Mouse (Mus musculus) hindbrain, embryonic 10.5 days (tissue): ENCODE measurements around the gene Col18a1. TPM values are rescaled to one million over a fixed set of nuclear protein-coding genes. Genes with fewer than 3 reads are reported as not detected.

ENCODE experiments used
- DNase-seq: peaks from one replicate; pipeline ENCODE4 v3.0.0-alpha.2; 2017; ENCODE audit warnings: low spot score
- H3K27ac ChIP-seq: fragments of 300-500 bp; sonication (generic); 2 replicates; pipeline ENCODE4 v1.5.1; 2016; ENCODE audit warnings: mild to moderate bottlenecking, moderate library complexity
- H3K27me3 ChIP-seq: fragments of 300-500 bp; sonication (generic); 2 replicates; pipeline ENCODE4 v1.6.1; 2016; ENCODE audit warnings: mild to moderate bottlenecking; ENCODE audit not compliant: poor library complexity, insufficient read depth, severe bottlenecking
- H3K36me3 ChIP-seq: fragments of 300-500 bp; sonication (generic); 2 replicates; pipeline ENCODE4 v1.6.1; 2016; ENCODE audit warnings: mild to moderate bottlenecking, moderate library complexity
- H3K4me1 ChIP-seq: fragments of 300-500 bp; sonication (generic); replicated peaks from 2 replicates; pipeline ENCODE4 v1.6.1; 2016; ENCODE audit warnings: mild to moderate bottlenecking
- H3K4me3 ChIP-seq: fragments of 300-500 bp; sonication (generic); 2 replicates; pipeline ENCODE4 v1.5.1; 2016; ENCODE audit warnings: mild to moderate bottlenecking, moderate library complexity
- H3K9me3 ChIP-seq: fragments of 300-500 bp; sonication (generic); 2 replicates; pipeline ENCODE4 v1.6.1; 2016; ENCODE audit warnings: mild to moderate bottlenecking, moderate library complexity
- WGBS: fragments of 180-500 bp; shearing (Covaris S2); methylation state at CpG from one replicate; pipeline ENCODE4 v1.1.7; 2016; 5-methylcytosine and 5-hydroxymethylcytosine counted together
- polyA plus RNA-seq: library from polyadenylated mRNA; unstranded; fragments of >200 nt; fragmentation: Nextera tagmentation; extraction: Ambion mirVana; gene quantifications from 2 replicates; pipeline ENCODE4 v1.2.1, GENCODE M21; 2016

Col18a1 gene
- polyA plus RNA-seq, 1 experiment from 2014 or later = 147 TPM

GRCm38 (mm10) chr10:77170400-77170799, 4.1 kb upstream of the Col18a1 start:
- Histone ChIP-seq H3K4me1 (peaks cover 28% of the 10 kb centered on the region), H3K9me3 (no peaks in the 10 kb centered on the region), H3K36me3 (no peaks in the 10 kb centered on the region), H3K27ac (no peak overlapping the region), H3K27me3 (peaks cover 18% of the 10 kb centered on the region), H3K4me3 (no peak overlapping the region)
- 89% methylated on average over 6 of the region's 6 CpGs for WGBS
- DNase-seq = no peak

- WGBS = under 1% methylated on average over 40 of the region's 40 CpGs
- peaks cover 68% of the 10 kb centered on the region for H3K4me1 ChIP-seq
- H3K36me3 ChIP-seq = no peaks in the 10 kb centered on the region
- H3K27ac ChIP-seq = peak overlapping the region; percentile 96
- DNase-seq = peak; percentile 88
- H3K9me3 ChIP-seq = no peaks in the 10 kb centered on the region
- H3K27me3 ChIP-seq = peaks cover 18% of the 10 kb centered on the region
- H3K4me3 ChIP-seq = peak overlapping the region; percentile 78
Observed at GRCm38 (mm10) chr10:77165318-77165945, 916 bp downstream of the Col18a1 start.

- Histone ChIP-seq H3K36me3 (peaks cover 3% of the 10 kb centered on the region; the same call in 1 of the 2 replicates), H3K27ac (peak overlapping the region; percentile 96), H3K9me3 (no peaks in the 10 kb centered on the region), H3K4me1 (peaks cover 77% of the 10 kb centered on the region), H3K4me3 (peak overlapping the region; percentile 78), H3K27me3 (peaks cover 18% of the 10 kb centered on the region)
- peak; percentile 74 for DNase-seq
- under 1% methylated on average over 9 of the region's 9 CpGs for WGBS
Observed at GRCm38 (mm10) chr10:77164437-77165052, 1.8 kb downstream of the Col18a1 start.

GRCm38 (mm10) chr10:77164041-77164436, 2.3 kb downstream of the Col18a1 start:
- peaks cover 82% of the 10 kb centered on the region for H3K4me1 ChIP-seq
- peaks cover 18% of the 10 kb centered on the region for H3K27me3 ChIP-seq
- no peak for DNase-seq
- no peaks in the 10 kb centered on the region for H3K9me3 ChIP-seq
- peak overlapping the region; percentile 96 for H3K27ac ChIP-seq
- peak overlapping the region; percentile 78 for H3K4me3 ChIP-seq
- 17% methylated on average over 5 of the region's 5 CpGs for WGBS
- peaks cover 3% of the 10 kb centered on the region; the same call in 1 of the 2 replicates for H3K36me3 ChIP-seq

- peak overlapping the region; percentile 78 for H3K4me3 ChIP-seq
- peak overlapping the region; percentile 96 for H3K27ac ChIP-seq
- H3K4me1 ChIP-seq = peaks cover 87% of the 10 kb centered on the region
Observed at GRCm38 (mm10) chr10:77163392-77163977, 2.9 kb downstream of the Col18a1 start.

GRCm38 (mm10) chr10:77159573-77159972, 6.8 kb downstream of the Col18a1 start:
- Histone ChIP-seq H3K4me1 (peaks cover 90% of the 10 kb centered on the region), H3K27me3 (no peaks in the 10 kb centered on the region), H3K27ac (0 out of 2 replicates have a peak overlapping the region, but pooled peaks have one; percentile 56), H3K4me3 (no peak overlapping the region), H3K9me3 (no peaks in the 10 kb centered on the region), H3K36me3 (peaks cover 3% of the 10 kb centered on the region; the same call in 1 of the 2 replicates)
- 75% methylated on average over 8 of the region's 8 CpGs for WGBS
- no peak for DNase-seq

More at GRCm38 (mm10) chr10:77163392-77163977, 2.9 kb downstream of the Col18a1 start:
- no peaks in the 10 kb centered on the region for H3K9me3 ChIP-seq
- peaks cover 18% of the 10 kb centered on the region for H3K27me3 ChIP-seq
- DNase-seq = no peak
- H3K36me3 ChIP-seq = peaks cover 3% of the 10 kb centered on the region; the same call in 1 of the 2 replicates
- WGBS = 39% methylated on average over 4 of the region's 4 CpGs

- peaks cover 87% of the 10 kb centered on the region for H3K4me1 ChIP-seq
- WGBS = 69% methylated on average over 3 of the region's 3 CpGs
Observed at GRCm38 (mm10) chr10:77158948-77159347, 7.4 kb downstream of the Col18a1 start.

GRCm38 (mm10) chr10:77157245-77158019, 8.9 kb downstream of the Col18a1 start:
- Histone ChIP-seq H3K36me3 (peaks cover 15% of the 10 kb centered on the region; the same call in 1 of the 2 replicates), H3K27ac (peak overlapping the region; percentile 68), H3K4me1 (peaks cover 85% of the 10 kb centered on the region), H3K9me3 (no peaks in the 10 kb centered on the region), H3K27me3 (no peaks in the 10 kb centered on the region), H3K4me3 (0 out of 2 replicates have a peak overlapping the region, but pooled peaks have one; percentile 7)
- peak; percentile 43 for DNase-seq
- WGBS = 20% methylated on average over 10 of the region's 11 CpGs

More at GRCm38 (mm10) chr10:77158948-77159347, 7.4 kb downstream of the Col18a1 start:
- no peaks in the 10 kb centered on the region for H3K9me3 ChIP-seq
- H3K36me3 ChIP-seq = peaks cover 4% of the 10 kb centered on the region; the same call in 1 of the 2 replicates
- peak overlapping the region; percentile 56; the same call in 1 of the 2 replicates for H3K27ac ChIP-seq
- no peak overlapping the region for H3K4me3 ChIP-seq
- DNase-seq = no peak
- H3K27me3 ChIP-seq = no peaks in the 10 kb centered on the region

- peak; percentile 77 for DNase-seq
- Histone ChIP-seq H3K4me3 (peak overlapping the region; percentile 37; the same call in 1 of the 2 replicates), H3K36me3 (peaks cover 15% of the 10 kb centered on the region; the same call in 1 of the 2 replicates), H3K4me1 (peaks cover 74% of the 10 kb centered on the region), H3K27ac (peak overlapping the region; percentile 87), H3K9me3 (no peaks in the 10 kb centered on the region), H3K27me3 (no peaks in the 10 kb centered on the region)
- 9% methylated on average over 2 of the region's 2 CpGs for WGBS
Observed at GRCm38 (mm10) chr10:77152178-77152621, 14.1 kb downstream of the Col18a1 start.

- H3K9me3 ChIP-seq = no peaks in the 10 kb centered on the region
- peak overlapping the region; percentile 37 for H3K4me3 ChIP-seq
- H3K36me3 ChIP-seq = peaks cover 15% of the 10 kb centered on the region; the same call in 1 of the 2 replicates
- no peak for DNase-seq
- WGBS = 54% methylated on average over 4 of the region's 4 CpGs
- H3K27ac ChIP-seq = peak overlapping the region; percentile 87
- no peaks in the 10 kb centered on the region for H3K27me3 ChIP-seq
- peaks cover 74% of the 10 kb centered on the region for H3K4me1 ChIP-seq
Observed at GRCm38 (mm10) chr10:77151551-77152002, 14.8 kb downstream of the Col18a1 start.

GRCm38 (mm10) chr10:77150947-77151521, 15.3 kb downstream of the Col18a1 start:
- DNase-seq = peak; percentile 69
- H3K27ac ChIP-seq = peak overlapping the region; percentile 87
- peak overlapping the region; percentile 37 for H3K4me3 ChIP-seq
- no peaks in the 10 kb centered on the region for H3K9me3 ChIP-seq
- WGBS = 4% methylated on average over 14 of the region's 14 CpGs
- H3K27me3 ChIP-seq = no peaks in the 10 kb centered on the region
- peaks cover 74% of the 10 kb centered on the region for H3K4me1 ChIP-seq
- peaks cover 15% of the 10 kb centered on the region; the same call in 1 of the 2 replicates for H3K36me3 ChIP-seq
